Mouse (Mus musculus) neutrophil, adult 5-6 weeks (primary cell): ENCODE measurements around the gene Rrp12. TPM values are rescaled to one million over a fixed set of nuclear protein-coding genes. Genes with fewer than 3 reads are reported as not detected.

ENCODE experiments used
- ATAC-seq: fragments of 151-379, 151-347 bp; 2 replicates; pipeline ENCODE4 v1.8.0; 2017; ENCODE audit warnings: mild to moderate bottlenecking, moderate TSS enrichment; ENCODE audit not compliant: insufficient number of reproducible peaks, poor library complexity, low FRiP score, severe bottlenecking; ENCODE audit errors: extremely low read depth
- total RNA-seq: library from RNA; stranded (forward); fragments of 200-1000 nt; gene quantifications from 2 replicates; pipeline ENCODE4 v1.2.3, GENCODE M21; 2017

The Rrp12 gene
- total RNA-seq, 1 experiment from 2014 or later = 6.6 TPM

DNA sequence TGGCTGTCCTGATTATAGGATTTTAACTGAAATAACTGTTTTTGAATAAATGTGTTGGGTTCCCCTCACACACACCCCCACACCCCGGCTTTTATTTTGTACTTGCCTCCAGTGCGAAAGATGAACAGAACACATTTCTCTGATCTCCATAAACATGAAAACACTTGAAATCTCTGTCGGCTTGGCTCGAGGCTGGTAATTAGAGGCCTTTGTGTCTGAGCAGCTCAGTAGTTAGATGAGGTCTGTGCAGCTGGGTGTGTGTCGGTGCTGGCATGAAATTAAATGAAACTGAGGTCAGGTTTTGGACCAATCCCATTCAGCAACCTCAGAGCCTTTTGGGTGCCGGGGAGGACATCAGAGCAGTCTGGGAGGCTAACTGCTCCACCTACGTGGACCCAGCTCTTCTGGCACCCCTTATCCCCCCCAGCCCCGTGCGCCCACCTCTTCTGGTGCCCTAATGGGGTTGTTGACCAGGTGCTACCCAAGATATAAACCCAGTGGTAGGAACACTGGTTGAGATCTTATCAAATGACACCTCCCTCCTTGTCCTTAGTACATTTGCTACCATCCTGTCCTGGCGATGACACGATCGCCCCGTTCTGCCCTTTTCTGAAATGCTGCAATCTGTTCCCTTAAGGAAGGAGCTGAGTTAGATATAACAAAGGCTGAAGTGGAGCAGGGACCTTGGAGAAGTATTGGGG, 63.3 kb downstream of the Rrp12 start:
- ATAC-seq = no peak

- ATAC-seq = no peak
Observed at GRCm38 (mm10) chr19:41831718-41832391, 64.1 kb downstream of the Rrp12 start.

- no peak for ATAC-seq
Observed at GRCm38 (mm10) chr19:41831101-41831570, 64.8 kb downstream of the Rrp12 start.

DNA sequence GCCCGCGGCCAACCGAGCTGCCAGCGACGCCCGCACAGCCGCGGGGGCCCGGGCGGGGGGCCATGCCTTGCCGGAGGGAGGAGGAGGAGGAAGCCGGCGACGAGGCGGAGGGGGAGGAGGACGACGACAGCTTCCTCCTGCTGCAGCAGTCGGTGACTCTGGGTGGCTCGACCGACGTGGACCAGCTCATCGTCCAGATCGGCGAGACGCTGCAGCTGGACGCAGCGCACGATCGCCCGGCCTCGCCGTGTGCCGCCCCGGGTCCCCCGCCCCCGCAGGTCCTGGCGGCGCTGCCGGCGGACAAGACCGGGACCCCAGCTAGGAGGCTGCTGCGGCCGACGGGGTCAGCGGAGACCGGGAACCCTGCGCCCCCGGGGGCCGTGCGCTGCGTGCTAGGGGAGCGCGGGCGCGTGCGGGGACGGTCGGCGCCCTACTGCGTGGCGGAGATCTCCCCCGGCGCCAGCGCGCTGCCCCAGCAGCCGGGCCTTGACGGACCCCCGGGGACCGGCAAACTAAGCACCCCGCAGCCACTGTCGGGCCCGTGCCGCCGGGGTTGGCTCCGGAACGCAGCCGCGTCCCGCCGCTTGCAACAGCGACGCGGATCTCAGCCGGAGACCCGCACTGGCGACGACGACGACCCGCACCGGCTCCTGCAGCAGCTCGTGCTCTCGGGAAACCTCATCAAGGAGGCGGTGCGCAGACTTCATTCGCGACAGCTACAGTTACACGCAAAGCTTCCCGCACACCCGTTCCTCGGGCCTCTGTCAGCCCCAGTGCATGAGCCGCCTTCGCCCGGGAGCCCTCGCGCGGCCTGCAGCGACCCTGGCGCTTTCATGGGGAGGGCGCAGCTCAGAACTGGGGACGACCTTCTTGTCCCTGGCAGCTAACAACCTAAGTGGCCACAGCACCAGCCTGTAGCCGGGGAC, 65.6 kb downstream of the Rrp12 start:
- ATAC-seq = peak; percentile 75

DNA sequence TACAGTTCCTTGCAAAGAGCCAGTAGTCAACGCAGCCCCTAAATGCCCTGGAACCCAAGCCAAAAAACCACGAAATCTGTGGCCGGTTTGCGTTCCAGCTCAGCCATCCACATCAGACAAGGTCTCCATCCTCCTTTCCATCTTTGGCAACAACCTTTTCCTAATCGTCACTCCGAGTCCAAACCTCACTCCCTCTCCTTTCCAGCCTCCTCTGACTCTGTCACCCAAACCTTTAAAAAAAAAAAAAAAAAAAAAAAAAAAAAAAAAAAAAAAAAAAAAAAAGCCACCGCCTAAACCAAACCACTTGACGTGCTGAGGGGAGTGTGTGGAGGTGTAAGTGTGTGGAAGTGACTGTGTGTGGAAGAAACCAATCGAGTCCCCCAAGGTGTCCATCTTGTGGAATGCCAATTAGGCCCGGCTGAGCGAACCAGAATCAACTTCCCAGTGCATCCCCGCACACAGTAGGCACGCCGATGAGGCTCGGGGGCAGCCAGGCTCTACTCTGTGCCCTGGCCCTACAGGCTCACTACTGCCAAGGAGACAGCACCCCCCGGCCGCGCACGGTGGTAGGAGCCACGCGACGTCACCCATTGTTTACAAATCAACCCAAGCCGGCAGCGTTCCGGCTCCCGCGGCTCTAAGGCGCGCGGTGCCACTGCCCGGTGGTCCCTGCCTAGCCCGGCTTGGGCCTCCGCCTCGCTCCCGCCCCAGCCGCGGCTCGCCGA, 66.4 kb downstream of the Rrp12 start, which contains the start of gene Frat1:
TSS of gene Frat1 (plus strand) at position 590 of the 725 bp plus-strand sequence.
- ATAC-seq = peak; percentile 84

GRCm38 (mm10) chr19:41828941-41829340, 67.0 kb downstream of the Rrp12 start:
- no peak for ATAC-seq

- ATAC-seq = no peak
Observed at GRCm38 (mm10) chr19:41826529-41826928, 69.4 kb downstream of the Rrp12 start.

GRCm38 (mm10) chr19:41824950-41825349, 71.0 kb downstream of the Rrp12 start:
- no peak for ATAC-seq

DNA sequence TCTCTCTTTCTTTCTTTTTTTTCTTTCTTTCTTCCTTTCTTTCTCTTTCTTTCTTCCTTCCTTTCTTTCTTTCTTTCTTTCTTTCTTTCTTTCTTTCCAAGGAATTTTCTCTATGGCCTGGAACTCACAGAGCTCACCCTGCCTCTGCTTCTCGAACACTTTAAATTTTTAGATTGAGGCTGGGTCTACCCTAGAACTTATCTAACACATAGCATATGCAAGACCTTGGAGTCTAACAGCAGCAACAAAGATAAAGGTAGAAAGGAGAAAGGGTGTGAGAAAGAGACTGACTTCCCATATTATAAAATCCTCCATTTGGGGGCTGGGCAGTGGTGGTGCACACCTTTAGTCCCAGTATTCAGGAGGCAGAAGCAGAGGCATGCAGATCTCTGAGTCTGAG, 73.4 kb downstream of the Rrp12 start:
- ATAC-seq = no peak

- no peak for ATAC-seq
Observed at GRCm38 (mm10) chr19:41821436-41821835, 74.5 kb downstream of the Rrp12 start.

- ATAC-seq = no peak
Observed at GRCm38 (mm10) chr19:41818749-41819148, 77.2 kb downstream of the Rrp12 start.

DNA sequence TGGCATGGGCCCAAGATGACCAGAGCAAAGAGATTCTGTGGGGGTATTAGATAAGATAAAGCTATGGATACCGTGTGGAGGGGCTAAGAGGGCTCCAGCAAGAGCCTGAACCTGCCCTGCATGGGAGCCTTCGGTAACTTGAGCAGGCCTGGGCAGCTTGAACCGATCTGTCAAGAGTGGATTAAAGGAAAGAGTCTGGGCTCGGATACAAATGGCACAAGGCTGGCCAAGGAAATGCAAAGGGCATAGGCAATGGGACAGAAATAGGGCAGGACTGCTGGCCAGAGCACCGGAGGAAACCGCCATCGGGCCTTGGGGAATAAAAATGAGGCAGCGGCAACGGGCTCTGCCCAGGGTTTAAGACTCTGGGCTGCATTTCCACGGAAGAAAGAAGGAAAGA, 78.6 kb downstream of the Rrp12 start:
- ATAC-seq = no peak

GRCm38 (mm10) chr19:41816915-41817314, 79.1 kb downstream of the Rrp12 start:
- no peak for ATAC-seq

DNA sequence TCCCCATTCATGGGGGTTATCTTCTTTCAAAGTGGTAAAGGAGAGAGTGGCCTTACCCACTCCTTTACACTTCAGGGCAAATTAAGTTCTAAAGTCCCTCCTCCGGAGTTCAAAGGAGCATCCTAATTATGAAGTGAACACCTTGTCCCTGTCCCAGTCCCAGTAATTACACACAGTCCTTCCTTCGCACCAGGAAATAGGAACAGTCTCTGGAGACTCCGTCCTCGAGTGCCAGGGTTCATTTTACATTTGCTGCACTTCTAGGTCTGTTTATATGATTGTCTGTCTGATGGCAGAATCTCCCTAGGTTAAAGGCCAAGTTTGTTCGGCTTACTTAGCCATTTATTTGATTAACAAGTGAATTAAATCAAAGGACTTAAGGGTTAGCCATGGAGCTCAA, 79.6 kb downstream of the Rrp12 start:
- ATAC-seq = no peak

- no peak for ATAC-seq
Observed at GRCm38 (mm10) chr19:41813374-41813773, 82.6 kb downstream of the Rrp12 start.
